Mouse (Mus musculus) right cerebral cortex, postnatal 14 days (tissue): ENCODE data around the gene Shld2.
A peak's percentile ranks its signal among the peaks of the same experiment; 100 is the strongest.

Experiments used
- DNase-seq: peaks from one replicate; pipeline ENCODE4 v3.0.0; 2022

Gene Shld2

DNA sequence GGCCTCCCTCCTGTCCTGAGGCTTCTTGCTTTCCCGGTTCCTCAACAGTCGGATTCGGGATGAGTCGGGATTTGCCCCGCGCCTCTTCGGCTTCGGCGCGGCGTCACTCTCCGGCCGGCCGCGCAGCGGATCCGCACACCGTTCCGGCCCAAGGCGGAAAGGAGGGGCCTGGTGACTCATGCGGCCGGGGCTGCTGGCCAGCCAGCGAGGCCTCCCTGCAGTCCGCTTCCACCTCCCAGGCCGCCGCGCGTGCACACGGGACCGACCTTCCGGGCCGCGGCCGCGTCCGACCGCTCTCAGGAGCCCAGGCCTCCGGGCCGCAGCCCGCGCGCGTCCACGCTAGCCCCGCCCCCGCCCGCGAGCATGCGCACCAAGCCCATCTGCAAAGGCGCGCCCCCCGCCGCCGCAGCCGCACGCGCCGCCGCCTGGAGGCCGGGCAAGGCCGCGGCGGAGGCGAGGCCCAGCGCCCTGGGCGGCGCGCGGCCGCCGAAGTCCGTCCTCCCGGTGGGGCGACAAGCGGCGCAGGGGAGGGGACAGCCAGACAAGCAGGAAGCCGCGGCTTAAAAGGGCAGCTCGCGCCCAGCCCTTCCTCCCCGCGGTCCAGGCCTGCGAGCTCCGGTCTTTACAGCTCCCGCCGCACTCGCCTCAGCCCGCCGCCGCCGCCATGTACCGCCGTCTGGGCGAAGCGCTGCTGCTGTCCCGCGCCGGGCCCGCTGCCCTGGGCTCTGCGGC is at the start of gene Shld2, which contains the start of gene Glud1:
TSS of gene Shld2 (minus strand) at position 260 of the 732 bp plus-strand sequence.
TSS of gene Glud1 (plus strand) at position 494 of the 732 bp plus-strand sequence.
- DNase-seq: peak; percentile 92

DNA sequence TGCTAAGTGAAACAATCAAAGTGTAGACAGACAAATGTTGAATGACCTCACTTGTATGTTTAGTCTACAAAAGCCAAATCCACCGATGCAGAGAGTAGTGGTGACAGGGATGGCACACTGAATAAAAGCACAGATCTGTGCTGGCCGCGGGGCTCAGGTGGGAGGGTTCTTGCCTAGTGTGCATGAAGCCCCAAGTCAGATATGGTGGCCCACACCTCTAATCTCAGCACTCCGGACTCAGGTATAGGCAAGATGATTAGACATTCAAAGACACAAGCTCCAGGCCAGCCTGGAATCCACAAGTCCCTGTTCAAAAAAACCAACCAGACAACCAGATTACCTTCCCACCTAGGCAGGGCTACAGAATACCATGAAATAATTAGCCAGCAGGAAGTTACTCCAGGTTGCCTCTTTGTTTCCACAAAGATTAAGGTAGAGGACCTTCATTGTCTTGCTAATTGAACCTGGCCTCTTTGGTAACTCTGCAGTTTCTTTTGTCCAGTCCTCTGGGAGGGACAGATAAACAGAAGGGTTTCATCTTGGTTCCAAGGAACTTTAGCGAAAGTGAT is 49.5 kb upstream of the Shld2 start:
- no peak for DNase-seq

DNA sequence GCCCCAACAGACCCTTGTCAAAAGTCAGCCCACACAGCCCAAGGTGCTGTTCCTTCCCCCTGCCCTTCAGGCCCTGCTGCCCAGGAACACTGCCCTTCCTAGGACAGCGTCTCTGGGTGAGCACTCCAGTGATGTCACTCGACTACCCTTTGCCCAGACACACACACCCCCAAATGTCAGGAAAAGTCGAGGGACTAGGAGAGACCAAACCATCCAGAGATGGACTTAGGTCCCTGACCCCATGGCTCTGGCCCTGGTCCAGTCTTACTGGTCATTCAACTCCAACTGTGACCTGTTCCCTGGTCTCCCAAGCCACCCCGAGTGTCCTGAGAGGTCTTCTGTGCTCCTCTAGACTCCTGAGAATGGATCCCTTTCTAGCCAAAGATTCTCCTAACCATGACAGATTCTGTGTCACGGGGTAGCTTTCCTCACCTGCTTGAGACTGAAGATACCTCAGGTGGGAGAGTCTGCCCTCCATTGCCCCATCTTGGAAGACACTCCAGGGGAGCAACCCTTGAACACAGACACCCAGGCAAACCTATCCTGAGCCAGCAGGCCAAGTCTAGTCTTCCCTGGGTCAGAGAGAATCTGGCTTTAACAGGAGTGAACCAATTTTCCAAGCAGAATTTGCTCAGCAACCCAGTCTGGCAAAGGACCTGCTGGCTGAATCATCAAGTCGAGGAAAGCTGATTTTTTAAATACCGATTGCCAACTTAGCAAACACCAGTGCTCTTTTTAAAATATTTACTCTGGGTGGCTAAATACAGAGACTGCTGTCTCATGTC is 47.6 kb upstream of the Shld2 start:
- DNase-seq: no peak

DNA sequence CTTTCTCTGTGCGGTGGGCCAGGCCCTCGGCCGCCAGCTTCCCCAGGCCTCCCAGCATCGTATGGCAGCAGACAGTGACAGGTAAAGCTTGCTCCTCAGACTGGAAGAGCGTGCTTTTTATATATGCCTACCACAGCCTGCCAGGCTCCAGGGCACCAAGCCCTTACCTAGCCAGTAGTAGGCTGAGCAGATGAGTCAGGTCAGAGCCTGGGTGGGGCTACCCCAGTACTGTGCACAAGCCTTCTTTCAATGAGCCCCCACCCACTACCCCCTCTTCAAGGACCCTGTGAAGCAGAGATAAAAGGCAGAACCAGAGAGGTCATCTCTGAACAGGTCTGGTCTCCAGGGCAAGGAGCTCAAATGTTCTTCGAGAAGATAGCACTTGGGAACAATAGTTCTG is 45.0 kb upstream of the Shld2 start, which contains the start of gene Fam25c:
TSS of gene Fam25c (minus strand) at position 133 of the 400 bp plus-strand sequence.
- DNase-seq: no peak

DNA sequence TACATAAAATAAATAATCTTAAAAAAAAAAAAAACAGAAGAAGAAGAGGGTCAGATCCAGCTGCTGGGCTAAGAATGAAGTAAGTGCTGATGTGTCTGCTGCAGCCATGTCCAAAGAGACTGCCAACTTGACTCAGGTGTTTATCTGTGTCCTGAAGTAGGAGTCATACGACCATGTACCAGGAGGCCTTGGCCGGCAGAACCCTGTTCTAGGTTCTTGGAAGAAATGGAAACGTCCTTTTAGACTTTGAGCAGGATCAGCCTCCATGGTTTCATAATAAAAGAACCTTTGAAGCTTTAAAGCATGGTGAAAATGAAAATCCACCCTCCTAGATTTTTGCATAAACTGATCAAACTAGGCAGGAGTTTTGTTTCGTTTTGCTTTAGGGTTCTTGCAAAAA is 44.2 kb upstream of the Shld2 start:
- no peak for DNase-seq

DNA sequence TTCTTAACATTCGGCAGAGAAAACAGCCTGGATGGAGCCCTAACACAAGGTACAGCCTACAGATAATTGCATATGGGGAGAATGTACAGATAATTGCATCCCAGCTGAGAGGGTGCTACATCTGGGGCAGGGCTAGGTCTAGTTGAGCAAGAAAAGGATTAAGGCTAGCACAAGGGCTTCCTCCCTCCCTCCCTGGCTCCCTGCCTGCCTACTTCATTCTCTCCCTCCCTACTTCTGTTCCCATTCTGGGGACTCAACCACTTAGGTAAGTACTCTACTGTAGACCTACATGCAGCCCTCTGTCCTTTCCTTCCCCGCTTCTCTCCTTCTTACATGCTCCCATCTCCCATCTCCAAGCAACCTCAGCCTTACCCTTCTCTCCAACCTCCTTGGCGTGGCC is 43.0 kb upstream of the Shld2 start:
- no peak for DNase-seq

DNA sequence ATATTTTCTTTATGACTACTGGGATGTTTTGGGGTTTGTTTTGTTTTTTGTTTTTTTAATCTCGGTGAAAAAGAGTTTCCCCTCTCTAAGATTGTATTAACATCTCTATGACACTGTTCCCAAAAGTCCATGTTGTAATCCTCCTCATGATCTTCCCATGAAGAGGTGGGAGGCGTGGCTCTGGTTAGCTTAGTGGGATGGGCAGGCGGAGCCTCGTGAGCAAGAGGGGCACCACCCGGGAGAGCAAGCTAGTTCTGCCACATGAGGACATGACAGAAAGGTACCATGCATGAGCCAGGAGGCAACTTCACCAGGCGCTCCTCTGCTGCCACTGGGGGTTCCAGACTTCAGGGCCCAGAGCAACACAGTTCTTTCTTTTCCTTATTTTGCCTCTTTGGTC is 42.2 kb upstream of the Shld2 start:
- DNase-seq: no peak

DNA sequence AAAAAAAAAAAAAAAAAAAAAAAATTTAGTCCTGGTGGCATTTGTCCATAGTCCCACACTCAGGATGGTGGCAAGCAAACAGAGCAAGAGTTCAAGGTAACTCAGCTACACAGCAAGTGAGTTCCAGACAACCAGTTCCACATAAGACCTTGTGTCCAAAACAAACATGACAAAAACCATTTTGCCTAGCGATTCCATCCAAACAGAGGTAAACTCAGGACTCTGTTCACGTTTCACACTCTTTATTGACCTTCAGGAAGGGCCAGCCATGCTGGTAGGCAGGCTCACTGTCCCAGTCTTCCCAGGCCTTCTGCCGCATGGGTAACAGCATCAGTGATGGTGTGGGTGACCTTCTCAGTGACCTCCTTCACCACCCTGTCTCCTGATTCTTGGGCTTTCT is 41.4 kb upstream of the Shld2 start:
- no peak for DNase-seq

DNA sequence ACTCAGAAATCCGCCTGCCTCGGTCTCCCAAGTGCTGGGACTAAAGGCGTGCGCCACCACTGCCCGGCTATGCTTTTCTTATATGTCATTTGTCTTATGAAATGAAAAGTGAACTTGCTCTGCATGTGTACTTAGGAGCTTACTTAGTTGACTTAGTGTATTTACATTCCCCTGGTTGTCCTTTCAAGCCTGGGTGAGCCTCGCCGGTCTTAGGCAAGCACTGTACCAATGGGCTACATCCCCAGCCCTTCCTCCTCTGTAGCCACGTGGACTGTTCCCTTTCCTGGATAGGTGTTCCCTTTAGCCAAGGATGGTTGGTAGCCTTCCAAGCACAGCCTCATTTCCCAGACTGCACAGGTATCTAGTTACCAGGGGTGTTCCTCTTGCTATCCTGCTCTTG is 38.7 kb upstream of the Shld2 start:
- DNase-seq: no peak

DNA sequence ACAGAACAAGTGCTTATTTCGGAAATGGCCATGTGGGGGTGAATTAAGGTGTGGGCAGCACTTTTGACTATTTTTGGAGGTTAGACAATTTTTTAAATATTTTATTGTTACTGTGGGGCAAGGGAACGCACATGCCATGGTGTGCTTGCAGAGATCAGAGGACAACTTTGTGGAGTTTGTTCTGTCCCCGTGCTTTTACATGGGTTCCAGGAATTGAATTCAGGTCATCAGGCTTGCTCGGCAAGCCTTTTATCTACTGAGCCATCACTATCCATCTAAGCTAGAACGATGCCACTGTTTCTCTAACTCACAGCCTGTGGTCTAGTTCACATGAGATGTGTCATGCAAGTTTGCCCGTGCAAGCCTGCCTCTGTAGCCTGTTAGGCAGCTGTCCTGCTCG is 38.0 kb upstream of the Shld2 start:
- DNase-seq: no peak

DNA sequence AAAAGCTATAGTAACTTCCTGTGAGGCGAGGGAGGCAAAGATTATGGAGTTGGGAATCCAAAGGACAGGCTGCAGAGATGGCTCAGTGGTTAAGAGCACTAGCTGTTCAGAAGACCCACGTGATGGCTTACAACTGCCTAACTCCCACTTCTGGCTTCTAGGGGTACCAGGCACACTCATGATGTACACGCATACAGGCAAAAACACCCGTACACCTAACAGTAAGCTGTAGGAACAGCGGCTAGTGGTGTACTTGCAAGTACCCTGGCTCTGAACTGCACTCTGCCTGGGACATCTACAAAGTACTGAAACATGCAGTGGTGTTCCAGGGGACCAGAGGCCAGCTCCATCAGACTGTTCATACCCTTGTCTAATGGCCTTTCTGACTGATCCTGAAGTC is 36.8 kb upstream of the Shld2 start:
- DNase-seq: no peak

DNA sequence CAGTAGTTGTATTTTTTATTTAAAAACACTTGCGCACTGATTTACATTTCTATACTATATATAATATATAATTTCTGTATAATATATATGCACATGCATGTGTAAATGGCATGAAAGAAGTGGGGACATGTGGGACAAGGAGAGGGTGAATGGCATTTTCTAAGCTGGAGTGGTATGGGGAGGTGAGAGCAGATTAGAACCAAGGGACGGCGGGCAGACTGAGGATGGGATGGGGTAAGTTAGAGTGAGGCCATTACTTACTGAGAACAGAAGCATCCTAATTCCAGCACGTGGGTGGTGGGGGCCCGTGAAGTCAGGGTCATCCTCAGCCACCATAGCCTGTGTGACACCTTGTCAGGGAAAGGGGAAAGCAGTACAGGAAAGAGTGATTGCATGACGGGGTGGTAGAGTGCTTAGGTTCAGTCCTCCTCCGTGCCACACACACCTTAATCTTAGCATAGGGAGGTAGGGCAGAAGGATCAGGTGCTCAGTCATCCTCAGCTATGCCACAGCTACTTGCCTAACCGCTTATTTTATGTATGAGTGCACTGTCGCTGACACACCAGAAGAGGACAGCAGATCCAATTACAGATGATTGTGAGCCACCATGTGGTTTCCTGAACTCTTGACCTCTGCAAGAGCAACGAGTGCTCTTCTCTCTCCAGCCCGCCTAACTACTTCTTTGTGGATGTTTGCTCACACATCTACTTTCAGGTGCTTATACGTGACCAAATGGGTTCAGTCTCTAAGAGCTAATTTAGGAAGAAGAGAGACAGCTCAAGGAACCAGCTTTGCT is 35.7 kb upstream of the Shld2 start:
- no peak for DNase-seq

DNA sequence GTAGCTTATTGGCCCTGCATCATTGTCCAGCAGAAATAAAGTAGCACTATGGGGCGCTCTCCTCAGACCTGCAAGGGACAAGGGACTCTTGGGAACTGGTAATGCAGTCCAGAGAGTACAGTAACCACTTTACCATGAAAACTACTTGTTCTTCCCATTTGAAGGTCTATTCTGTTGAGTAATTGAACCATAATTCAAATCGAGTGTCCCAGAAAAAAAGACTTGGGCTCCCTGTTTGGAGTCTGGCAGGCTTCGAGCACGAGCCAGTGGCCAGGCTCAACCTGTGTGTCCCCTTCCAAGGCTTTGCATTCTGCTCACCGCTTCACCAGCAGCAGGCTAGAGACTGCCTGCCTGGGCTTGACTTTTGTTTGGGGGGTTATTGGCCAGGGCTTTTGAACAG is 34.1 kb upstream of the Shld2 start:
- DNase-seq: no peak

DNA sequence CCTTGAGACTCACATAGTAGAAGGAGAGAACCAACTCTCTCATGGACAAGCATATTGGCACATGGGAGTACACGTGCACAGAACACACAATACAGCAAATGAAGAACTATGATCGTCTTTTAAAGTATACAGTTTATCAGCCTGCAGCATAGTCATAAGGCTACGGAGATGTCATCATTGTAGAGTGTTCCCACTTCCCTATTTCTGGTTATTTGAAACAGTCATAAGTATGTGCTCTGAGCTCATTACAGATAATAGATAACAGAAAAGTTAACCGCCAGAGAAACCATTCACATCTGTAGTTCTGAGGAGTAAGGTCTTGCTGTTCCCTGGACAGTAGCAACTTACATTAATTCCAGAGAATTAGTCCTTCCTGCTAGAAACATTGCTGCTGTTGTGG is 32.8 kb upstream of the Shld2 start:
- no peak for DNase-seq

DNA sequence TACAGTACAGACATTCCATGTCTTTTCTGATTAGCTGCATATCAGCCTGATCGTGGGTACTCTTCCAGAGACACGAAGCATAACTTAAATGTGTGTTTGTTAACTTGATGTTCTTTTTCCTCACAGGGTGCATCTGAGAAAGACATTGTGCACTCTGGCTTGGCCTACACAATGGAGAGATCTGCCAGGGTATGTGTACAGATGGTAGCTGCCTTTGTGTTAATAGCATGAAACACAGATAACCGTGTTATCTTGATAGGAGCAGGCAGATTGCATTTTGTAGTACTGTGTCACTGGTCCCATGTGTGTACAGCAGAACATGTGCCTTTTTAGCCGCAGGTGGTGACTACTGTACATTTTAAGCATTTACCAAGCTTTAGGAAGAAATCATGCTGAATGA is 31.7 kb upstream of the Shld2 start:
- no peak for DNase-seq

DNA sequence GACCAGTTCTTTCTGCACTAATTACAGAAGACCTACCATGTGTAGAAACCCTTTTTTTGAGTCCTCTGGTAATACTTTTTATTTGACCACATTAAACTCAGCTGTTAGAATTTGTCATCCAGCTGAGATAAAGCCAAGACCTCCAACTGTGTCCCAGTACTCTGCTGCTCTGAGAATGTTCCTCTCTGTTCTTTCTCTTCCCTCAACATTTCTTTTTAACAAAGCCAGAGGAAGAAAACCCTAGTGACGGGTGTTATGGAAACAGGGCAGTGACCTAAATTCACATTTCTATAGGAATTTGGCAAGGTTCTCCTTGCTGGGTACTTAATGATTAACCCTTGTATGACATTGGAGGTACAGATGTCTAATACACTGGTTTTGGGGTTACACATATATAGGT is 29.2 kb upstream of the Shld2 start:
- no peak for DNase-seq

DNA sequence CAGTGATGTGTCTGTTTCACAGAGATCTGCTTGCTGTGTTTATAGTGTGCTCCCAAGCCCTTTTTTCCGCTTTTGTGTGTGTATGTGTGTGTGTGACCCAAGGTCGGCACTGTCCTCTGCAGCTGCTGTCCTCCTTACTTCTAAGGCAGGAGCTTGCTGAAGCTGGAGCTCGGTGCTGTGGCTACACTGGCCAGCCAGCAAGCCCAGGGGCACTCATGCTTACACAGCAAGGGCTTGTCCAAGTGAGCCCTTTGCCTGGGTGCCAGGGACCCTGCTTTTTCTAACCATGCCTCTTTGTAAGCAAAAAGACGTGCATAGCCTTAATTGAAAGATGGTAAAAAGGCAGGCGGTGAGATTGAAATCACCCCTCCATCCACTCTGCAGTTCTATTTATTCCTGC is 22.2 kb upstream of the Shld2 start:
- peak; percentile 28 for DNase-seq

DNA sequence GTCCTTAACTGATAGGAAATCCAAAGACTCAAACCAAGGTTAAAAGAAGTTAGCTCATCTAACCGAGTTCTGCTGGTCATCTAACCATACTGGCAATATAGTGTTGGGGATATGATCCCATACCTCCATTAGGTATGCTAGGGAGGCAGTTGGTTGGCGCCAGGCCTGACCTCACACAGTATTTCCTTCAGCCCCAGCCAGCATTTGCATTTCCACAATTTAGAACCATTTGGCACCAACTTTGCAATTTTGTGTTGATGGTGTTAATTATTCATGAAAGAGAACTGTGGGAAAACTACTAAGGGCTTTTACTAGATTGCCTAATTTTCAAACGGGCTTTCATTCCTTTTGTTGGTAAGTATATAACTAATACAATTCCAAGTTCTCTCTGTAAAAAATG is 21.6 kb upstream of the Shld2 start:
- DNase-seq: no peak

DNA sequence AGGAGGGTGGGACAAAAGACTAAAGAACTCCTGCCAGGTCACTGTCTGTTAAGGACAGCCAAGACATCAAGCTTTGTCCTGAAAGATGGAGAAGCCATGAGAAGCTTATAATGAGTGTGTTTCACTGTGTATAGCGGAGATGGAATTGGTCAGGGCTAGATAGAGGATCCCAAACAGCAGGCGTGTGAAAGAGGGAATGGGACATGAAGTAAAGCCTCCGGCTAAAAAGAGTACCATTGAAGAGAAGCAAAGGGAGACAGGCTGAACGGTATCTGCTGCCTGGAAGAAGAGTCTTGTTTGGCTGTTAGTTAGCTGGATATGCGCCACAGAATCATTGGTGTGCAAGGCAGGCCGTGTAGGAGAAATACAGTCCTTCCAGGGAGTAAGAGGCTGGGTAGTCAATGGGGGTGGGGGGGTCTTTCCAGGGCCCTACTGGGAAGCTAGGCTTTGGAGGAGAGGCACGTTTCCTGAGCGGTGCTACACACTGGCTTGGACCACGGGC is 20.4 kb upstream of the Shld2 start:
- DNase-seq: no peak

DNA sequence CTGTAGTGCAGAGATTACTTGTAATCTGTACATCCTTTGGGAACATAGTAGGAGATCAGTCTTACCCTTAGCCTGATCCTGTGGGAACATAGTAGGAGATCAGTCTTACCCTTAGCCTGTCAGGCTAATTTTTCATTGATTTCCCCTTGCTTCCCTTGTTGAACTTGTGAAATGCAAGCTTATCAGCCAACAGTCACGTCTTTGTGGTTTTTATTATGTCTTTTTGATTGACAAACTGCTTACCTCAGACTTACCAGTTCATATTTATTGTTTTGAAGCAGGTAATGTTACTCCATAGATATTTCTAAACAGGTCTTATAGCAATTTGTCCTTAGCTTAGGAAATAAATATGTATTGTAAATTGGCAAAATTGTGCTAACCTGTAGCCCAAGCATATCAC is 17.3 kb upstream of the Shld2 start:
- no peak for DNase-seq

DNA sequence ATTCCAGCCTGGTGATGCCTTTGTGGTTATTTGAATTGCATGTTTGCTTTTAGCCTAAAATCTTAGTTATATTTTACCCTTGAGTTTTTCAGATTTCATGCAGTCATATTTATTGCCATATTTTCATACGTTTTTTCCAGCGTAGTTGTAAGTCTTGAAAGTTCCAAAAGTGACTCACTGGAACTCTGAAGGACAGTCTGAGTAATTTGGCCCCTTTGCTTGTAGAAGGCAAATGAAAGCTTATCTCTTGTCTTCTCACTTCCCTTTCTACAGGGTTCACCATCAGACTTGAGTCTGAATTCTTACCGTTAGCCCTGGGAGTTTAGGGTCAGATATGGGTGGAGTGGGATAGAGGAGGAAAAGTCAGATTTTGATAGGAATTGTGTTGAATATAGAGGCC is 16.3 kb upstream of the Shld2 start:
- DNase-seq: no peak

DNA sequence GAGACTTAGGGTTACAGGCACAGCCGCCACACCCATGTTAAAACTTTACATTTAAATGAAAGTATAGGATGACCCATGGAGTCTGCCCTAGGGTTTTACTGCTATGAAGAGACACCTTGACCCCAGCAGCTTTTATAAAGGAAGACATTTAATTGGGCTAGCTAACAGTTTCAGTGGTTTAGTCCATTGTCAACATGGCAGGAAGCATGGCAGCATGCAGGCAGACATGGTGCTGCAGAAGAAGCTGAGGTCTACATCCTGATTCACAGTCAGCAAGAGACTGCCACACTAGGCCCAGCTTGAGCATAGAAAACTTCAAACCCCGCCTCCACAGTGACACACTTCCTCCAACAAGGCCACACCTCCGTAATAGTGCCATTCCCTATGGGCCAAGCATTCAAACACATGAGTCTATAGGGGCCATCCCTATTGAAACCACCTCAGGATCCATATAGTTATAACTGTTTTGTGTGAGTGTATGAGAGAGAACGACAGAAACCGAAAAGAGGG is 13.3 kb upstream of the Shld2 start:
- no peak for DNase-seq

DNA sequence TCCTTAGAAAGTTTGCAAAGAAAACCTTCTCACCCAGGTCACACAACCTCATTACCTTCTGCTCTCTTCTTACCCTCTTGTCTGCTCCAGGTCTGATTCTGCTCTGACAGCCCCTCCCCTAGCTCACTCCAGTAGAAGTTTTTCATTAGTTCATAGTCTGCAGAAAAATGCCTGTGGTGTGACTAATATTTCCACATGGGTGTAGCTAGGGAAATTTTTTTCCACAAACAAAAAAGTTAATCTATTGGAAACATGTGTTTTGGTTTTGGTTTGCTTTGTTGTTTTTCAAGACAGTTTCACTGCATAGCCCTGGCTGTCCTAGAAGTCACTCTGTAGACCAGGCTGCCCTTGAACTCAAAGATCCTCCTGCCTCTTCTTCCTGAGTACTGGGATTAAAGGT is 7.8 kb upstream of the Shld2 start:
- no peak for DNase-seq
